Mouse (Mus musculus) testis, adult 2 months (tissue): Measurements from ENCODE around the gene Col4a4. TPM values are rescaled to one million over a fixed set of nuclear protein-coding genes. Genes with fewer than 3 reads are reported as not detected.

Experiments used
- H3K27ac ChIP-seq: fragments of 200-500 bp; 2 replicates; pipeline ENCODE4 v1.5.1; 2012; ENCODE audit warnings: low read depth, low read length; ENCODE audit not compliant: control insufficient read depth, insufficient read depth
- H3K27me3 ChIP-seq: fragments of 200-500 bp; 2 replicates; pipeline ENCODE4 v1.6.1; 2012; ENCODE audit warnings: mild to moderate bottlenecking, low read length, moderate library complexity; ENCODE audit not compliant: control insufficient read depth, insufficient read depth
- H3K36me3 ChIP-seq: fragments of 200-500 bp; 2 replicates; pipeline ENCODE4 v1.6.1; 2012; ENCODE audit warnings: mild to moderate bottlenecking, low read length; ENCODE audit not compliant: control insufficient read depth, insufficient read depth
- H3K4me1 ChIP-seq: fragments of 200-500 bp; 2 replicates; pipeline ENCODE4 v1.6.1; 2012; ENCODE audit warnings: low read length; ENCODE audit not compliant: control insufficient read depth, insufficient read depth
- H3K4me3 ChIP-seq: fragments of 200-500 bp; 2 replicates; pipeline ENCODE4 v1.5.1; 2012; ENCODE audit warnings: low read depth, mild to moderate bottlenecking, low read length, moderate library complexity, mixed read lengths; ENCODE audit not compliant: control insufficient read depth
- CTCF ChIP-seq: fragments of 200-500 bp; IDR thresholded peaks from 2 replicates; pipeline ENCODE4 v1.5.1; 2012; ENCODE audit warnings: low read depth, mild to moderate bottlenecking, inconsistent platforms, low read length, moderate library complexity; ENCODE audit not compliant: control insufficient read depth, insufficient read depth, insufficient replicate concordance
- POLR2A ChIP-seq: fragments of 200-500 bp; IDR thresholded peaks from 2 replicates; pipeline ENCODE4 v1.6.1; 2012; ENCODE audit warnings: low read depth, mild to moderate bottlenecking, inconsistent platforms, low read length, moderate library complexity; ENCODE audit not compliant: control insufficient read depth
- polyA plus RNA-seq: library from polyadenylated mRNA; depleted of rRNA; stranded (reverse); fragments of >200 nt; gene quantifications from 2 replicates; pipeline ENCODE4 v1.2.3, GENCODE M21; 2012

Gene Col4a4
- polyA plus RNA-seq, 1 experiment = 5.4 TPM

DNA sequence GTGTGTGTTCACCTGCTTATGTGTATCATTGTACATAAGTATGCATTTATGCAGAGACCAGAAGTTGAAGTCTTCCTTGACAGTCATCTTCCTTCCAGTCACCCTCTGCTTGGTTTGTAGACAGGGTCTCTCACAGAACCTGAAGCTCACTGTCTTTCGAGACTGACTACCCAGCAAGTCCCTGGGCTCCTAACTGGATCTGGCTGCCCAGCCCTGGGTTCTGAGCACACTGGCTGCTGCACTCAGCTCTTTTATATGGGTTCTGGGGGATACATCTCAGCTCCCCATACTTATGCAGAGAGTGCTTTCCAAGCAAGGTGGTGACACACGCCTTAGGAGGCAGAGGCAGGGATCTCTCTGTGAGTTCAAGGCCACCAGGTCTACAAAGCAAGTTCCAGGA, 126.7 kb downstream of the Col4a4 start:
- Histone ChIP-seq H3K4me1 (no peaks in the 10 kb centered on the region), H3K27me3 (no peaks in the 10 kb centered on the region), H3K4me3 (no peak overlapping the region), H3K27ac (no peak overlapping the region), H3K36me3 (no peaks in the 10 kb centered on the region)
- no peak for TF ChIP-seq CTCF
- TF ChIP-seq POLR2A = no peak

DNA sequence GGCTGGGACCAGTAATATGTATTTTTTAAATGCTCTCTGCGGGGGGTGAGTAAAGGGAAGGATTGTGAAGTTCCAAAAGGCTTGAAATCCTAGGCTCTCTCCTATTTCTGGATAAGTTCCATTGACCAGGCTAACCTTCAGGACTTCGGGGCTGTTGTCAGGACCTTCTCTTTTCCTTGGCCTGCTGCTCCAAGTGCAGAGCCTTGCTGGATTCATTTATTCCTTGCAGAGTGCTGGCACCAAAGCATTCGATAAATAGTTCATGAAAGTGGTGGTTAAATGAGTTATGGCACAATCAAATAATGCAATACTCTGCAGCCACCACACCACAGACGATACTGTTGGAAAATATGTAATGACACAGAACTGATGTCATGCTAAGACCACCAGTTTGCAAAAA, 127.3 kb downstream of the Col4a4 start:
- no peaks in the 10 kb centered on the region for H3K27me3 ChIP-seq
- no peak overlapping the region for H3K4me3 ChIP-seq
- H3K27ac ChIP-seq = no peak overlapping the region
- no peaks in the 10 kb centered on the region for H3K36me3 ChIP-seq
- TF ChIP-seq CTCF = no peak
- TF ChIP-seq POLR2A = no peak
- H3K4me1 ChIP-seq = no peaks in the 10 kb centered on the region

DNA sequence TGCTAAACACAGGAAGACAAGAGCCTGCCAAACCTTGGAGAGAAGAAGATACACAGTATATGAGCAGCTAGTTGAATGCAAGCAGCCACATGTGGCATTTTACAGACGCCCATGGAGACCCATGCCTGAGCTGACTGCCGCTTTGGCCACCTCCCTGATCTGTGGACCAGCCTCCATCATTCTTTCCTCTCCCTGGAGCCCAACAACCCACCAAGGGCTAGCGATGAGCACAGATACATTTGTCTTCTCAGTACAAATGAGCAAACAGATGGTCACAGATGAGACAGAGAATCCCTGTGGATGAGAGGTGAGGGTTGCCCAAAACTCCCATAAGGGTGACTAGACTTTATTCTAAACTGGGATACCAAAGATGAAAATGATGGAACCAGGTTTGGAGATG, 132.6 kb downstream of the Col4a4 start:
- TF ChIP-seq POLR2A (no peak), CTCF (no peak)
- Histone ChIP-seq H3K27me3 (no peaks in the 10 kb centered on the region), H3K36me3 (no peaks in the 10 kb centered on the region), H3K4me3 (no peak overlapping the region), H3K4me1 (no peaks in the 10 kb centered on the region), H3K27ac (no peak overlapping the region)

DNA sequence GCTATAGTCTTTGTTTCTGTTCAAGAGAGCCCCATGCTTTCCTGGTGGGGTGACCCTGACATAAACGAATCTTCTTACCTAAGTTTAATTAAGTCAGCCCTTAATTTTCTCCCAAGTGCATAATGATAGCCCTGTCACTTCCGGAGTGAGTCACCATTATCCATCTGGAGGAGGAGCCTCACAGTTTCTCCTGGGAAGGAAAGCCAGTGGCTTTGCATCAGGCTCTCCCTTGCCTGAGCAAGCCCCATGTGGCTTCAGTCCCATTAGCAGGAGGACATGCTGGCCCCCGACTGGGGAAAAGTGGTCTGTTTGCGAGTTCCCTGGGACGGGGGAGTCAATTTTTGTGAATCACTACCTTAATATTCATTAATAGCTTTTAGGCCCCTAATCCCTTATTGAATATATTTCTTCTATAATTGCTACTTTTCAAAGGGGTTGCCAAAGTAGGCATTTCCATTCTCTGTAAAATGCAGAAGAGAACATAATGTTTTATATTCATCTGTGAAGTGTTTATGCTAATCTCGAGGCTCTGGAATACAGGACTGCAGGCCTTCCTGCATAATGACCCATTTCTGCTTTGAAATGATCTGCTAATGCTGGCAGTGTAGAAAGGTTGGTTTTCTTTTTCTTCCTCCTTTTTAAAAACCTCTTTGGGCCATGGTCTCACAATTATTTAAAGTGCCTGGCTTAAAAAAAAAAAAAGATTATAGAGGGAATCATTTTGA, 134.6 kb downstream of the Col4a4 start:
- Histone ChIP-seq H3K4me1 (no peaks in the 10 kb centered on the region), H3K4me3 (no peak overlapping the region), H3K36me3 (no peaks in the 10 kb centered on the region), H3K27ac (no peak overlapping the region), H3K27me3 (no peaks in the 10 kb centered on the region)
- TF ChIP-seq CTCF (no peak), POLR2A (no peak)

DNA sequence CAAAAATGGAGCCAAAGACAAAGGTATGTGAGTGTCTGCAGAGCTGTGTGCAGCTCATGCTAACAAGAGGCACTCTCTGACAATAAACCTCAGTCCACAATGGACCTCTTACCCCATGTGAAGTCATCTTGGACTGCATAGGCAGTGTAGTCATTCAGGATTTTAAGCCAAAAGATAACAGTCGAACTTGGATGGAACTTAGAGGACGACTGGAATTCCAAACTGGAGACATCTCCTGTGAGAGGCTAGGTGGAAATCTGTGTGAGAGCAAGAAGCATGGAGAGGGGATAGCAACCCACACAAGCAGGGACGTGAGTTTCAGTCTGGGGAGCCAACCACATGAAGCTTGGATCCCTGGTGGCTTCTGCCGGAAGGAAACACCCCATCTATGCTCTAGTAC, 136.8 kb downstream of the Col4a4 start:
- no peak overlapping the region for H3K4me3 ChIP-seq
- no peaks in the 10 kb centered on the region for H3K27me3 ChIP-seq
- no peaks in the 10 kb centered on the region for H3K36me3 ChIP-seq

DNA sequence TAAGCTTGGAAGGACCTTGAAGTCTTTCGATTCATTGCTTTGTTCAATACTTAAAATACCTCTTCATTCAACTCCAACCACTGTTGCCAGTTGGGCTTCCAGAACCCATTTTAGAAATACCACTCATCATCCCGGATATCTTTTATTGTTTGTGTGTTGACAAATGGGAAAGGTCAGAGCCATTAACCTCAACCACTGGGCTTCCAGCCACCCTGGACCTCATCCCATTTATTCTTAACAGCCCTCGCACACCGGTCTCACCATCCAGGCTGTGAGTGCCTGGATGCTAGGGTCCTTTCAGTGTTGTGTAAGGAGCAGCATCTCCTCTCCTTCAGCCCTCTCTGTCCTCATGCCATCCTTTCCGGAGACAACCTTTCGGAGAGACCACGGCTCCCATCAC, 140.6 kb downstream of the Col4a4 start:
- no peak overlapping the region for H3K27ac ChIP-seq
- H3K4me3 ChIP-seq = no peak overlapping the region
- no peaks in the 10 kb centered on the region for H3K27me3 ChIP-seq
- H3K4me1 ChIP-seq = no peaks in the 10 kb centered on the region
- H3K36me3 ChIP-seq = no peaks in the 10 kb centered on the region
- TF ChIP-seq POLR2A (no peak), CTCF (no peak)

More for the DNA sequence above, 136.8 kb downstream of the Col4a4 start:
- no peak overlapping the region for H3K27ac ChIP-seq
- TF ChIP-seq CTCF = no peak
- H3K4me1 ChIP-seq = no peaks in the 10 kb centered on the region

DNA sequence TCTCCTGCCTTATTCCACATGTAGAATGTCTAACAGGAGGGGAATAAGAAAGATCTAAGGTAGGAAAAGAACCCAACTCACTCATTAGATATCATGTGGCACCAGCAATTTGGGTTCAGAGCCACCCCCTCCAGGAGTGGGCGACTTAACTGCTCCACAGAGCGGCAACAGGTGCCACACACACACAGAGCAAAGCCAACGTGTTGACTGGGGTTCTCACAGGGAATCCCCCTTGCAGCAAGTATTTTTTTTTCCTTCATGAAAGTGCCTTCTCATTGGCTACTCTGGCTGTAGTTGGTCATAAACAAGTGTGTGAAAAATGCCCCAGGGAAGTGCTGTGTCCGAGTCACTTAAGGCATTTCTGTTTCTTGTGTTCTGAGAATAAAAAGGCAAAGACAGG, 143.1 kb downstream of the Col4a4 start:
- TF ChIP-seq CTCF = no peak
- TF ChIP-seq POLR2A = no peak
- H3K27me3 ChIP-seq = no peaks in the 10 kb centered on the region
- H3K27ac ChIP-seq = no peak overlapping the region
- no peaks in the 10 kb centered on the region for H3K36me3 ChIP-seq
- no peak overlapping the region for H3K4me3 ChIP-seq
- no peaks in the 10 kb centered on the region for H3K4me1 ChIP-seq
